Mouse (Mus musculus) stomach, postnatal 0 days (tissue): ENCODE results near the gene Tfip11.

Experiments
- CTCF ChIP-seq: IDR thresholded peaks from 2 replicates; pipeline ENCODE4 v1.5.1; 2016; ENCODE audit warnings: antibody characterized with exemption, low read depth, mild to moderate bottlenecking, moderate library complexity
- EP300 ChIP-seq: optimal IDR thresholded peaks from 2 replicates; pipeline ENCODE3; 2016; ENCODE audit warnings: antibody characterized with exemption

GRCm38 (mm10) chr5:112276907-112277348, 49.2 kb upstream of the Tfip11 start:
- TF ChIP-seq CTCF (no peak), EP300 (no peak)
